Mouse (Mus musculus): ENCODE data around the gene Ap3b1. TPM values are rescaled to one million over a fixed set of nuclear protein-coding genes. Genes with fewer than 3 reads are reported as not detected.

Gene Ap3b1
- polyA plus RNA-seq, 1 experiment from 2014 or later = 34.4 TPM

DNA sequence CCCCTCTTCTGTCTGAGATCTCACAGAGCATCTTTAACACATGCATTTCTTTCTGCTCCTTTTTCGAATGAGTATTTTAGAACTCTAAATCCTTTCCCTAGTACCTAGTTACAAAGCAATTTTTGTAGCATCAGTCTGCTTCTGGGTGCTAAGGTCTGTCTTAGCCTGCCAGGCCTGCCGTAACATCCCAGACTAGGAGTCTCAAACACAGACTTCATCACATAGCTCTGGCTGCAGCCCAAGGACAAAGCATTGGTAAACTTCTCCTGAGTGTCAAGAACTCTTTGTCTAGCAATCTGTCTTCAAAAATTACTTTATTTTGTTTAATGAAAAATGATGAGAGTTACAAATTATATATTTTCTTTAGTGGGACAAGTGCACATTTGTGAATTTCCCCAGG, 30.8 kb downstream of the Ap3b1 start:
- Histone ChIP-seq H3K4me1 (replicated peaks; ENCODE audit: control insufficient read depth, insufficient read depth, low read length) (peaks cover 6% of the 10 kb centered on the region), H3K4me2 (ENCODE audit: low read length) (no peak overlapping the region), H3K27me3 (replicated peaks; ENCODE audit: control insufficient read depth, insufficient read depth, low read length) (no peaks in the 10 kb centered on the region), H3K9ac (replicated peaks; ENCODE audit: low read depth, low read length) (no peak overlapping the region), H3K4me3 (replicated peaks; ENCODE audit: low read length) (no peak overlapping the region), H3K27ac (ENCODE audit: low read length) (no peak overlapping the region), H3K36me3 (ENCODE audit: control insufficient read depth, insufficient read depth) (no peaks in the 10 kb centered on the region), H3K9me3 (ENCODE audit: control insufficient read depth, low read length) (no peaks in the 10 kb centered on the region)
- no peak for ATAC-seq
- 72% methylated on average over 2 of the region's 2 CpGs for WGBS

- H3K4me3 ChIP-seq (replicated peaks; ENCODE audit: low read length) = no peak overlapping the region
- H3K4me1 ChIP-seq (replicated peaks; ENCODE audit: control insufficient read depth, insufficient read depth, low read length) = peaks cover 3% of the 10 kb centered on the region; the same call in 1 of the 2 replicates
- no peaks in the 10 kb centered on the region for H3K36me3 ChIP-seq (ENCODE audit: control insufficient read depth, insufficient read depth)
- H3K27ac ChIP-seq (ENCODE audit: low read length) = no peak overlapping the region
- H3K27me3 ChIP-seq (replicated peaks; ENCODE audit: control insufficient read depth, insufficient read depth, low read length) = no peaks in the 10 kb centered on the region
- H3K9me3 ChIP-seq (ENCODE audit: control insufficient read depth, low read length) = no peaks in the 10 kb centered on the region
- ATAC-seq = no peak
- H3K9ac ChIP-seq (replicated peaks; ENCODE audit: low read depth, low read length) = no peak overlapping the region
- H3K4me2 ChIP-seq (ENCODE audit: low read length) = no peak overlapping the region
- 88% methylated on average over 5 of the region's 5 CpGs for WGBS
Observed at GRCm38 (mm10) chr13:94392282-94392681, 33.5 kb downstream of the Ap3b1 start.

DNA sequence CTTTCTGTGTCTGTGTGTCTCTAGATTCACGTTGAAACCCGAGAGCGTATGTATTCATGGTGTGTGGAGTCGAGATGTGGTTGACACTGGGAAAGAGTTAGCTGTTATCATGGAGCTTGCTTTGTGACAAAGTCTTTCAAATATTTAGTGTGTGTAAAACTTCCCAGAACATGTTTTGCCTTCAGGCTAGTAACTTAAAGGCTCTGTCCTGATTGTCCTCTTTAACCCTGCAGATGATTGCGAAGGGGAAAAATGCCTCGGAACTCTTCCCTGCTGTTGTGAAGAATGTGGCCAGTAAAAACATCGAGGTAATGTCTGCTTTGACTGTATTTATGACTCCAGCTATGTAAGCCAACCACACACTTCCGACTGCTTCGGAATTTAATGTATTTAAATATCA, 35.7 kb downstream of the Ap3b1 start:
- 78% methylated on average over 9 of the region's 9 CpGs for WGBS
- Histone ChIP-seq H3K4me3 (replicated peaks; ENCODE audit: low read length) (no peak overlapping the region), H3K27me3 (replicated peaks; ENCODE audit: control insufficient read depth, insufficient read depth, low read length) (no peaks in the 10 kb centered on the region), H3K4me2 (ENCODE audit: low read length) (no peak overlapping the region), H3K4me1 (replicated peaks; ENCODE audit: control insufficient read depth, insufficient read depth, low read length) (peaks cover 19% of the 10 kb centered on the region), H3K9me3 (ENCODE audit: control insufficient read depth, low read length) (no peaks in the 10 kb centered on the region), H3K9ac (replicated peaks; ENCODE audit: low read depth, low read length) (no peak overlapping the region), H3K36me3 (ENCODE audit: control insufficient read depth, insufficient read depth) (no peaks in the 10 kb centered on the region), H3K27ac (ENCODE audit: low read length) (no peak overlapping the region)
- ATAC-seq = no peak

GRCm38 (mm10) chr13:94395763-94396162, 37.0 kb downstream of the Ap3b1 start:
- ATAC-seq = peak; percentile 49; the same call in 1 of the 2 replicates
- WGBS = 75% methylated on average over 8 of the region's 8 CpGs
- no peaks in the 10 kb centered on the region for H3K36me3 ChIP-seq (ENCODE audit: control insufficient read depth, insufficient read depth)

DNA sequence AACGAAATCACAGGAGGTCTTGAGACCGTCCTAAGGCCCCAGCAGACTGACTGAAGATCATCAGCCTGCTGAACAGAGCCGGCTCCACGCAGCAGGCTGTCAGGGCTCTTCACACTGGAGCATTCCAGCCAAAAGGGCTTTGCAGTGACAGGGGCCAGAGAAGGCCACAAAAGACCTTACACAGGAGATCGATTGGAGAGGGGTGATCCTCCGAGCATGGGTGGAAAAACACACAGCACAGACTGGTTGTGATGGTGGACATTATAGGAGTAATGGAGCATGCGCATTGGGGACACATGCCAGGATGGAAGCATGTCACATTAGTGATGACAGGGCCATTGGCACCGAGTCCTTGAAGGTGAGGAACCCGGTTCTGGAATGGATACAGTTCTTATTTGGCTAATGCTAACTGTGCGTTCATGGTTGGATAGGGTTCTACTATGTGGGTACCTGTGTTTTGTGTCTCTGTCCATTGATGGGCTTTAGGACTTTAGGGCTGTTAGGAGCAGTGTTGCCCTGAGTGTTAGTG, 37.7 kb downstream of the Ap3b1 start:
- H3K4me1 ChIP-seq (replicated peaks; ENCODE audit: control insufficient read depth, insufficient read depth, low read length) = peaks cover 19% of the 10 kb centered on the region
- WGBS = 83% methylated on average over 10 of the region's 10 CpGs
- no peak overlapping the region for H3K27ac ChIP-seq (ENCODE audit: low read length)

More at GRCm38 (mm10) chr13:94395763-94396162, 37.0 kb downstream of the Ap3b1 start:
- Histone ChIP-seq H3K4me2 (ENCODE audit: low read length) (no peak overlapping the region), H3K27me3 (replicated peaks; ENCODE audit: control insufficient read depth, insufficient read depth, low read length) (no peaks in the 10 kb centered on the region), H3K4me3 (replicated peaks; ENCODE audit: low read length) (no peak overlapping the region), H3K9ac (replicated peaks; ENCODE audit: low read depth, low read length) (no peak overlapping the region), H3K4me1 (replicated peaks; ENCODE audit: control insufficient read depth, insufficient read depth, low read length) (peaks cover 19% of the 10 kb centered on the region), H3K27ac (ENCODE audit: low read length) (no peak overlapping the region), H3K9me3 (ENCODE audit: control insufficient read depth, low read length) (no peaks in the 10 kb centered on the region)

GRCm38 (mm10) chr13:94398568-94399374, 40.0 kb downstream of the Ap3b1 start:
- Histone ChIP-seq H3K4me2 (ENCODE audit: low read length) (no peak overlapping the region), H3K9me3 (ENCODE audit: control insufficient read depth, low read length) (no peaks in the 10 kb centered on the region), H3K4me1 (replicated peaks; ENCODE audit: control insufficient read depth, insufficient read depth, low read length) (peaks cover 19% of the 10 kb centered on the region), H3K27me3 (replicated peaks; ENCODE audit: control insufficient read depth, insufficient read depth, low read length) (no peaks in the 10 kb centered on the region), H3K9ac (replicated peaks; ENCODE audit: low read depth, low read length) (no peak overlapping the region), H3K27ac (ENCODE audit: low read length) (peak overlapping the region; percentile 20; the same call in 1 of the 2 replicates), H3K36me3 (ENCODE audit: control insufficient read depth, insufficient read depth) (no peaks in the 10 kb centered on the region; the same call in 1 of the 2 replicates), H3K4me3 (replicated peaks; ENCODE audit: low read length) (no peak overlapping the region)
- WGBS = 68% methylated on average over 12 of the region's 12 CpGs
- ATAC-seq = no peak

More for the DNA sequence above, 37.7 kb downstream of the Ap3b1 start:
- no peaks in the 10 kb centered on the region for H3K36me3 ChIP-seq (ENCODE audit: control insufficient read depth, insufficient read depth)
- H3K4me3 ChIP-seq (replicated peaks; ENCODE audit: low read length) = no peak overlapping the region
- H3K9ac ChIP-seq (replicated peaks; ENCODE audit: low read depth, low read length) = no peak overlapping the region
- no peak overlapping the region for H3K4me2 ChIP-seq (ENCODE audit: low read length)
- ATAC-seq = no peak
- no peaks in the 10 kb centered on the region for H3K27me3 ChIP-seq (replicated peaks; ENCODE audit: control insufficient read depth, insufficient read depth, low read length)
- no peaks in the 10 kb centered on the region for H3K9me3 ChIP-seq (ENCODE audit: control insufficient read depth, low read length)

DNA sequence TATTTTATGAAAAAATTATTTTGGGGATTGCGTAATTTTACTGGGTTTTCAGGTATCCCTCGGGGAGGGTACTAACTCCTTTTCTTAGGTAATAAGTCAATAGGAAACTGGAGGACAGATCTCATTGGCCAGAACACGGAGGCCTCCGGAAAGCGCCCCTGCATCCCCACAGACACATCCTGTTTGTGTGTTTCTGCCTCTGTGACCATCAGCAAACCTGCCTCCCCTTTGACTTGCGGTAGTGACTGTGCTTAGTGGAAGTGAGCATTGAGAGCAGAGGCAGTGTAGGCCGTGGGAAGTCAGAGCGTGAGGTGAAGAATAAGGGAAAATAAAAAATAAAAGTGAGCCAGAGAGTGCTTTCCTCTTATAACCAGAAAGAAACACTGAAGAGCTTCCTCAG, 41.7 kb downstream of the Ap3b1 start:
- Histone ChIP-seq H3K4me2 (ENCODE audit: low read length) (no peak overlapping the region), H3K4me1 (replicated peaks; ENCODE audit: control insufficient read depth, insufficient read depth, low read length) (peaks cover 19% of the 10 kb centered on the region), H3K36me3 (ENCODE audit: control insufficient read depth, insufficient read depth) (peaks cover 15% of the 10 kb centered on the region), H3K9me3 (ENCODE audit: control insufficient read depth, low read length) (no peaks in the 10 kb centered on the region), H3K4me3 (replicated peaks; ENCODE audit: low read length) (no peak overlapping the region), H3K27ac (ENCODE audit: low read length) (no peak overlapping the region), H3K27me3 (replicated peaks; ENCODE audit: control insufficient read depth, insufficient read depth, low read length) (no peaks in the 10 kb centered on the region), H3K9ac (replicated peaks; ENCODE audit: low read depth, low read length) (no peak overlapping the region)
- ATAC-seq = no peak
- WGBS = 91% methylated on average over 8 of the region's 8 CpGs

DNA sequence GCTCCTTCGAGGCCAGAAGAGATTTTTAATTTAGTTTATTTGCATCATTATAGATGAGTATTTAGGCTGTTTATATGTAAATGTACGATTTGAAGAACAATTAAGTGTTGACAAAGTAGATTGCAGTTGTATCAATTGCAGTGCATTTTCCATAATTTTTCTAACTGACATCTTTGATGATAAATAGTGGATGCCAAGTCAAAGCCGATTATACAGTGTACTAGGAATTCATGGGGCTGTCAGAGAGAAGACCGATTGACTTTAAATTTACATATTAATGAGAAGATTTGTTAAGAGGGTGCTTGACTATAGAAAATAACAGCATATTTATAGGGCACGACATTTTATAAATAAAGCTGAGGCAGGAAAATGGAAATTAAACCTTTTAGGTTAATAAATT, 64.8 kb downstream of the Ap3b1 start:
- Histone ChIP-seq H3K36me3 (ENCODE audit: control insufficient read depth, insufficient read depth) (no peaks in the 10 kb centered on the region), H3K9me3 (ENCODE audit: control insufficient read depth, low read length) (no peaks in the 10 kb centered on the region), H3K4me3 (replicated peaks; ENCODE audit: low read length) (no peak overlapping the region), H3K4me1 (replicated peaks; ENCODE audit: control insufficient read depth, insufficient read depth, low read length) (0 out of 2 replicates have a peak, but pooled peaks cover 3% of the 10 kb centered on the region), H3K27ac (ENCODE audit: low read length) (no peak overlapping the region), H3K27me3 (replicated peaks; ENCODE audit: control insufficient read depth, insufficient read depth, low read length) (no peaks in the 10 kb centered on the region), H3K9ac (replicated peaks; ENCODE audit: low read depth, low read length) (no peak overlapping the region), H3K4me2 (ENCODE audit: low read length) (no peak overlapping the region)
- peak; percentile 58 for ATAC-seq
- WGBS = 43% methylated on average over 5 of the region's 5 CpGs

GRCm38 (mm10) chr13:94429567-94429966, 70.8 kb downstream of the Ap3b1 start:
- Histone ChIP-seq H3K9ac (replicated peaks; ENCODE audit: low read depth, low read length) (no peak overlapping the region), H3K4me1 (replicated peaks; ENCODE audit: control insufficient read depth, insufficient read depth, low read length) (no peaks in the 10 kb centered on the region), H3K4me2 (ENCODE audit: low read length) (no peak overlapping the region), H3K36me3 (ENCODE audit: control insufficient read depth, insufficient read depth) (peaks cover 4% of the 10 kb centered on the region), H3K27me3 (replicated peaks; ENCODE audit: control insufficient read depth, insufficient read depth, low read length) (no peaks in the 10 kb centered on the region), H3K4me3 (replicated peaks; ENCODE audit: low read length) (no peak overlapping the region), H3K27ac (ENCODE audit: low read length) (no peak overlapping the region), H3K9me3 (ENCODE audit: control insufficient read depth, low read length) (no peaks in the 10 kb centered on the region)
- ATAC-seq = no peak
- WGBS = 94% methylated on average over 2 of the region's 2 CpGs

All from forebrain, embryonic 16.5 days (tissue).